Mouse (Mus musculus): ENCODE measurements around the gene Gimap9.

DNA sequence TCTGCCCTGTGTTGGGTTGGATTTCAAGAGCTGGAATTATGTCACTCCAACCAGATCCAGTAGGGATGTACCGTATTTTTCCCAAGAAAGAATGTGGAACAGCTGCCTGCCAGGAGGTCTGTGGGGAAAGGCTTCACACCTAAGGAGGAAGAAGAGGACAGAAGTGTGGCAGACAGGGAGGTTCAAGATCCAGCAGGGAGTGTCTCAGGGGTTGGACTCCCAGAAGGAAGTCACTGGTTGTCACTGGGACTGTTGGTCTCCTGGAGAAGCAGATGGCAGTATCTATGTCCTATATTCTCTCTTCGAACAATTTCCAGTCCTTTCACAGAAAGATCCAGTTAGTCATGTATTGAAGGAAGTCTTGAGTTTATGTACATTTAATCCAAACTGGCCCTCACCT lies 28.3 kb upstream of the Gimap9 start:
- TF ChIP-seq CTCF (IDR thresholded peaks at IDR 0.05; ENCODE audit: extremely low read depth, insufficient read depth, low read length), result no peak
- TF ChIP-seq POLR2A (IDR thresholded peaks at IDR 0.05; ENCODE audit: extremely low read depth, insufficient read depth, low read length), result no peak
